Mouse (Mus musculus) monocyte, adult 2 months (primary cell): ENCODE results near the gene Strip2.

Source experiments
- DNase-seq, 2 experiments: peaks; one replicate each; pipeline ENCODE4 v3.0.0; 2022; ENCODE audit warnings: low spot score in 2 of 2, low read depth in 1 of 2

The Strip2 gene

GRCm38 (mm10) chr6:29916530-29917382 is at the start of gene Strip2:
Strip2 (plus strand) TSS chr6:29917012.
- peak; percentile 54 to 69 for DNase-seq

DNA sequence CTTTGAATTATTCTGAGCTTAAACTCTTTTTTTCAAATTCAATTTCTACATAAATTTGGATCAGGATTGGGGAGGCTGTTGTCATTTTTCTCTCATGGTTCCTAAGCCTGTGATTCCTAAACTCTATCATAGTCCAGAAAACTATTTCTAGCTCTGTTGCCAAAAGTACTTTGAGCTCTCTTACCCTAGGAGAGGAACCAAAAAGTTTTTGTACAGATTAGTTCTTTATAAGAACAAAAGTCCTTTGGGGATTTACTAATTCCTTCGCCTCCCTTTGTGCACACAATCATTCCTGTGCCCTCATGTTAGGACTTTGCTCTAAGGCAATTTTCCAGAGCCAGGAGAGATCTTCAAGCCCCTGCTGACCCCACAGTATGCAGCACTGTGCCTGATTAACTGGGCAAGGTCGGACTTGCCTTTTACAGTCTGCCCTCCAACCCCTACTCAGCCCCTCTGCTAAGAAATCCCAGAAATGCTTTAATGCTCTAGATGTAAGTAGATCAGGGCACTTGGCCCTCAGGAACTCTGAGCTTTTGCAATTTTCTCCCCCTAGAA is 48.4 kb upstream of the Strip2 start:
- DNase-seq = no peak

DNA sequence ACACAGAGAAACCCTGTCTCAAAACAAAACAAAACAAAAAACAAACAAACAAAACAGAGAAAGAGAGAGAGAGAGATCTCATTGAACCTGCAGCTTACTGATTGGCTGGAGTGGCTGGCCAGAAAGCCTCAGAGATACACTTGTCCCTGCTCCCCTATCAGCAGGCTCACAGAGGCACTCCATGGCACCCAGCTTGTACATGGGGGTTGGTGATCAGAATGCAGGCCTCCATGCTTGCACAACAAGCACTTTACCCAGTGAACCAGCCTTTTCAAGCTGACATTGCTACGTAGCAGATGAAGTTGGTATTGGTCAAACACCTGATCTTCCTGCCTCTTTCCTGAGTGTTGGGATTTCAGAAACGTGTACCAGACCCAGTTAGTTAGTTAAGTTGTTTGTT is 43.2 kb upstream of the Strip2 start:
- DNase-seq = no peak

GRCm38 (mm10) chr6:29875576-29875975 is 41.2 kb upstream of the Strip2 start:
- no peak for DNase-seq

DNA sequence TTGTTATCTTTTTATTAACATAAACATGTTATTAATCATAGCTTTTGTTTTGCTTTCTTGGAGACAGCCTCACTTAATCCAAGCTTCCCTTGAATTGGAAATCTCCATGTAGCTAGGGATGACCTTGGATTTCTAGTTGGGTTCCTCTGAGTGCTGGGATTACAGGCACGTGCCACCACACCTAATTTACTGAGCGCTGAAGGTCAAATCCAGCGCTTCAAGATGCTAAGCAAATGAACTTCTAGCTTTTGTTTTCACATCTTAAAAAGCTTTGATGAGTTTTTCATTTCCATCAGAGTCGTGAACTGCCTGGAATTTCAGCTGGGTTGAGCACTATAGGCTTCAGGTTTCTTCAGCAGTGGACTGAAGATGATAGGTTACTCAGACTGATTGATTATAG is 40.0 kb upstream of the Strip2 start:
- no peak for DNase-seq

GRCm38 (mm10) chr6:29879579-29879978 is 37.2 kb upstream of the Strip2 start:
- no peak for DNase-seq

DNA sequence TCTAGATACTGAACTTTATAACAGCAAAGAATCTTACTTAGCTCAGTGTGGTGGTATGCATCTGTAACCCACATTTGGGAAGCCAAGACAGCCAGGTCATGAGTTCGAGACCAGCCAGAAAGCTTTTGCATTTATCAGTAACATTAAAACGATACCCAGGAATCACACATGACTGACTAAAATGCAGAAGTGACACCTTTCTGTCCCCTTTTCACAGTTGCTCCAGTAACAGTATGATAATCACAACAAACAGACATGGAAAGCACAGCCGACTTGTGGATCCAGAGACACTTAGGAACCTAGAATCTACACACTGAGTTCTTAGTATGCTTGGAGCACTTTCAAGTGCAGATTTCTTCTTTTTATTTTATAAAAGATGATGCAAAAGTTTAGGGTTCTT is 36.0 kb upstream of the Strip2 start:
- no peak for DNase-seq

DNA sequence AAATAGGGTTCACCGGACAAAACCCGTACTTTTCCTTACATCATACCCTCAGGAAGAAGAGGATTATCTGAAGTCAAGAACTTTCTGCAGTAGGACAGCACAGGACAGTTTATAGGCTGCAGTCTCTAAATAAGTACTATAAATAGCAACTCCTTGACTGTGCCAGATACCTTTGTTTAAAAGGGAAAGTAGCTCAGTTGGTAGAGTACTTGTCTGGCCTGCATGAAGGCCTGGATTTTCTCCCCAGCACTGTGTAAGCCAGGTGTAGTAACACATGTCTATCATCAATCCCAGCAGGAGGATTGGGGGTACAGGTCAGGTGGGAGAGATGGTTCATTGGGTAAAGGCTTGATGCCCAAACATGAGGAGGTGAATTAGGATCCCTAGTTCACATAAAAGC is 34.9 kb upstream of the Strip2 start:
- no peak for DNase-seq

DNA sequence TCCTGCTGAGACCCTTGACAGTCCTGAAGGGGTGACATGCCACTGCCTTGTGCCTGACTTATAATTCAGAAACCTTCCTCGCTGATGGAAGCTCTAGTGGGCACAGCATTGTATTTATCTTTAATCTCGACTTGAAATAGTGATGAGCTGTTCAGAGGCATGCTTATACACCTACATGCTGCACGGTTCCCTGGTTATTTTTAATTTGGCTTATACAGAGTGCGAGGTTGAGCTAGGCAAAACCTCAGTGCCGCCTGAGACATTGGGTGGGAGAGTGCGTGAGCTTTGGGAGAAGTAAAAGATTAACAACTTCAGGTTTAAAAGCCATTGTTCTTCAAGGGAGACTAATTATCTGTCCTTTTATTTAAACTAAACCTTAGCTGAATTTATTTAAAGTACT is 33.9 kb upstream of the Strip2 start:
- DNase-seq = no peak

DNA sequence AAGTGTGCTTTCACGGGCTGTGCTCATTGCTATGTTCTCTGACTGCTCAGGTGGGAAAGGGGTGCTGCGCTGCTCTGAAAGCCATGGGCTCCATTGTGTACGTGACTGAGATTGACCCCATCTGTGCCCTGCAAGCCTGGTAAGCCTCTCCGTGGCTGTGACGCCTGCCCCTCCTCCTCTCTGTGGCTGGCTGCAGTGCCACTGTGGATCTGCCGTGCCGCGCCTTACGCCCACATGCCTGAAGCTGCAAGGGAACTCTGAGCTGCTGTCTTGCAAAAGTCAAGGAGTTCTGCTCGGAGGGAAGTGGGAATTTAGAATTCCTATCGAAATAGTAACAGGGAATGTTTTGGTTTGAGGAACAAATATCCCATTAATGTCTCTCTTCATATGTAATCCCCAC is 25.7 kb upstream of the Strip2 start:
- no peak for DNase-seq

GRCm38 (mm10) chr6:29896976-29897375 is 19.8 kb upstream of the Strip2 start:
- no peak for DNase-seq

DNA sequence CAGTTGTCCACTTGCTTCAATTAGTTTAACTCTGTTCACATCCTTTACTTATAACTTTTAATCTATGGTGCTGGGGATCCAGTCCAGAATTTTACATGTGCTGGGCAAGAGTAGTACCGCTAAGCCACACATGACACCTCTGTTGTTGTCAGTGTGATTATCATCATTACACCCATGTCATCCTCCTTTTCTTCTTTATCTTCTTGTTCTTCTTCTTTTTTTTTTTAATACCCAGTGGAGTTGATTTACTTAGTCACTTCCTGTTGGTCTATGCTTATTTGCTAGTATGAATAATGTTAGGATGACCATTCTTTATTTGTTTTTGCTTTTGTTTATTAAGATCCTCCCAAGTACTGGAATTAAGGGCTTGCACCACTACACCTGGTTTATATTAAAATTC is 15.4 kb upstream of the Strip2 start:
- DNase-seq = no peak

DNA sequence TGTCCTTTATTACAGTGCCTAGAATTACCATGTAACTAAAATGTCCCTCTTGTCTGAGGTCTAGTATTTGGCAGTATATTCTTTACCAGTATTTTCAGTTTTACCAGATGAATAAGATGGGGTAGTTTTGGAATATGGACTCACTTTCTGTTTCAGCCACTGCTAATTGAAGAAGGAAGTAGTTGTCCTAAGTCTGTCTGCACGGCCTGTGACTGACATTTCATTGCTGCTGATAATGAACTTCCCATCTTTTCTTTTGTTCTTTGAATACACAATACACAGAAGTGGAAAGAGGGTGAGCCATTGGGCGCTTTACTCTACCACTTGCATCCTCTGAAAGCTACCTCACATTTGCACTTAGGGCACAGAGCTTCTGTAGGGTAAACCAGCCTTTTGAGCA is 14.6 kb upstream of the Strip2 start:
- no peak for DNase-seq

DNA sequence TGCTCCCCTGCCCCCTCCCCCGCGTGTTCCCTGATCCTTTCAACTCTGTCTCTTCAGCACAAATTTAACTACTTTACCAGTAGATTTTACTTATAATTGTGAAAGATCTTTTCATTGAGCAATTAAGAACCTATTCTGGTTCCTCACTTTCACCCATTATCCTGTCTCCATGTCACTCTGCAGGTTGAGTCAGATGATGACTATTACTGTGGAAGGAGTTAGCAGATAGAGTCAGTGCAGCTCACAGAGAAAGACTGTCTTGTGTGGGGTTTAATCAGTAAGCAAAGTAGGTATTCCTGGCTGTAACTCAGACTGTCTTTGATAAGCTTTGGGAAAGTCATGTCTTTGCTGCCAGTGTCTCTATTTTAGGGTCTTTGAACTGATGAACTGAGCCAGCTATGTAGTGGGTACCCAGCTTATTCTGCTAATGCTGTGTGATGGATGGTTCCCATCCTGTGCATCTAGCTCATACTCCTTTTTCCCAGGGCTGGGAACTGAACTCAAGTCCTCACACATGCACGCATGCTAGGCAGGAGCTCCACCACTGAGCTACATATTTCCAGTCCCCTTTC is 13.4 kb upstream of the Strip2 start:
- no peak for DNase-seq

DNA sequence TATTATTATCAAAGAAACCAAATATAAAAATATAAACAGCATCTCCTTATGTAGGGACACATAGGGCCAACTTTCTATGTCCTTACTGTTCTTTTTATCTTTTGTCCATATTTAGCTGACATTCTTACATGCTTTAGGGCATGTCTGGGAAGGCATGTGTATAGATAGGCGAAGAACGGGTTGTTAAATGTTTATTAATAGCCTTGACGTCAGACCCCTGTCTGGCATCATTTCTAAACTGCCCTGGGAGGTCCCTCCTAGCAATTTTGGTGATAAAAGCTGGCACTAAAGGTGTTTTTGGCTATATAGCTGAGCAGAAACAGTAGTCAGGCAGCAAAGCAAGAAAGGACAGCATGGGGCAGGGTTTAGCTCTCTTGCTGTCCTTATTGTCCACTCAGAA is 12.5 kb upstream of the Strip2 start:
- no peak for DNase-seq

DNA sequence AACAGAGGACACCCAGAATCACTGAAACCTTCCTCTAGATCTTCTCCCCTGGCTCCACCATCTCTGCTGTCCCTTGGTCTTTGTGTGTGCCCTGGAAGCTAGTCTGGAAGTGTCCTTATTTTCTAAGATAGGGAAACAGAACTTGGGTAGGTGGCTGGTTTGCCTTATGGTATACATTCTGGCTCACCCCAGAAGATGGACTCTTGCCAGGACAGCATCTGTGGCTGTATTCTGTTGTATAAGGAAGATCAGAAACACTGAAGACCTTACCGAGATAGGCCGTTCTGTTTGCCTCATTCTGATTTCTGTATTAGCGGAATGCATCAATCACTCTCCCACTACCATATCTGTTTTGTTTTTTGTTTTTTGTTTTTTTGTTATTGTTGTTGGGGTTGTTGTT is 6.2 kb upstream of the Strip2 start:
- DNase-seq = no peak

DNA sequence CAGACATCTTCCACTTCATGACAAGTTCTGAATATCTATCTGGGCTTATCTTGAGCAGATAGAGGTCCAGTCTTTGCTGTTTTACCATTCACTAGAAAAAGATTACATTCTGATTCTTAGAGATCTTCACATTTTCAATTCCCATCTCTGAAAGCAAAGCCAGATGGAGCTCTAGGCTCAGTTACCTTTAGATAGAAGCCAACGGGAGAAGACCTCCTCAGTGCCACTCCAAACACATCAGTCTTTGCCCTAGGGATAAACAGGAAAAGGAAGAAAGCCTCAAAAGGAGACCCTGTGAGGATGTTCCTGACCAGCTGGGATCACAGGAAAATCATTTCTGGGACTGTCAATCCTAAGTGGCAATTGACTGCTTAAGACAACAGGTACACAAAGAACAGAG is 3.1 kb upstream of the Strip2 start:
- no peak for DNase-seq

DNA sequence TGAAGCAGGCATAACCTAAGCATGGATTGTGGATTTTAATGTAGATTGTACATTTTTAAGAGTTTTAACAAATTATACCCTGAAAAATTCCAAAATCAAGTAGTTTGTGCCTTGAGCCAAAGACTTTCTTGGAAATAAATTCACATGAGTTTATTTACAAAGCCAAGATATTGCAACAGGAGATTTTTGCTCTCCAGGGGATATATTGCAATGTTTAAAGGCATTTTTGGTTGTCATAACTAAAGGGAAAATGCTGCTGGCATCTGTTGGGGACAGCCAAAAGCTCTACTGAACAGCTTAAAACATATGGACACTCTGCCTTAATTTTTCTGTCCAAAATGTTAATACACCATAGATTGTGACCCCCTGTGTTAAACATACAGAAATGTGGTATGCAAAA is 2.7 kb upstream of the Strip2 start:
- DNase-seq = no peak

DNA sequence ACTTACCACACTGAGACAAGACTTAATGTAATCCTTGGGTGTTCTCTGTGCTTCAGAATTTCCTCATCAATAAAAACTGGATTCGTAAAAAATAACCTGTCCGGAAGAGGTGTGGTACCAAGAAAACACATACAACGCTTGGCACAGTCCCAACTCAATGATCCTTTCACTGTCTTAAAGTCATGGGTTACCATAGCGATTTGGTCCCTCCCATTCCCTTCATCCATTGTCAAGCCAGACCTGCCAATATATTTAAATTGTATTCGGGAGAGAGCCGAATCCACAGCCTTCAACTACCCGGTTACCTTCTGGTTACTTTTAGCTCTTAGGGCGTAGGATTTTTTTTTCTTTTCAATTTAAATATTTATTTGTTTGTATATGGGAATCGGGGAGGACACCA is 976 bp upstream of the Strip2 start:
- no peak for DNase-seq

DNA sequence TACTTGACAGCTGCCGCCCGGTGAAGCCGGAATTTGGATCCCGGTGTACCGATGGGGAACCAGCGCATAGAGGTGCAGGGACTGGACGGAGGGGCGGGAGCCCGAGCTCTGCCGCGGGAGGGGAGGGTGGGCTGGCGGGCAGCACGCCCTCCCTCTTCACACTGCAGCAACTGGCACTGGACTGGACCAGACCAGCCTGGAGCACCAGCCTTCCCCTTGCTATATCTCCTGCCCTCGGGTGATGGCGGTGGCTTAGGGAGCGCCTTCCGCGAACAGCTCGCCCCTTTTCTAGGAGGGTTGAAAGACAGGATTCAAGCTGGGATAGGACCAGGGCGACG is 540 bp downstream of the Strip2 start:
- no peak for DNase-seq

- no peak for DNase-seq
Measured at GRCm38 (mm10) chr6:29917947-29918346, 1.1 kb downstream of the Strip2 start.

DNA sequence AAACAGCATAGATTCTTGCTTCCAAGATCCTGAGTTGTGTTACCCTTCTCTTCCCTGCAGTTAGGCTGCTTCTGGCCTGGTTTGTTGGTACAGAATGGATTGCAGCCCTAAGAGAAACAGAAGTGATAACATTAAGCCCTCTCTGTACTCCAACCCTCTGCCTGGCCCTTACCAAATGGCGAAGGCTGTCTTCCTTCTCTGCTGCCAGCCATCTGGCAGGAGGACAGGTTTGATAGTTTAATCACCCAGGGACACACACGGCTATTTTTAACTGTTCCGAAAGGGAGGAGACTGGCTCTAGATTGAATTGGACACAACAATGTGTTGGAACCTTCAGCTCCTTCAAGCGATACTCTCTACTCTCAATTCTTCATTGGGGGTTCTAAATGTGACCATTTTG is 6.7 kb downstream of the Strip2 start:
- no peak for DNase-seq
